Mouse (Mus musculus): ENCODE results near the gene Snx29.

DNA sequence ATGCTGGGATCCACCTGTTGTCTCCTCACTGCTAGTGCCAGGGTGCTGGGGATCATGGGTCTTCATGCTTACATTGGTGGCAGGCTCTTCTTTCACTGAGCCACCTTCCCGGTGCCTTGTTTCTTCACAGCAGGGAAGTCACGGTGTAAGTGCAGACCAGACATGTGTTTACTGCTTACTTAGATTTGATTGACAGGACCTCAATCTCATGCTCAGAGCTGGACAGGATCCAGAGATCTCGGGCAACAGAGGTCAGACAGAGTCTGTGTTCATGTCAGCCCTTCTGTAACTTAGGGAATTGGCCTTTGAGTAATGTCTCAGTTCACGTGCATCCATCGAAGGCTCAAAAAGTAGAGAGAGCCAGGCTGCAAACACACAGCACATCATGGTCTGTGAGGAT is 381.4 kb downstream of the Snx29 start:
- TF ChIP-seq CTCF (IDR thresholded peaks at IDR 0.05; ENCODE audit: insufficient read depth, low read depth, low read length) (no peak), POLR2A (IDR thresholded peaks at IDR 0.05; ENCODE audit: insufficient read depth, low read depth, low read length) (no peak)
